Mouse (Mus musculus) CH12.LX (cell line): ENCODE measurements around the gene Fgfr2. TPM values are rescaled to one million over a fixed set of nuclear protein-coding genes. Genes with fewer than 3 reads are reported as not detected.

Experiments
- DNase-seq: peaks from one replicate; pipeline ENCODE4 v3.0.0-alpha.2; 2013; ENCODE audit errors: extremely low read depth
- H3K27ac ChIP-seq: 2 replicates; pipeline ENCODE4 v1.5.1; 2012; ENCODE audit warnings: low read depth, mild to moderate bottlenecking, control low read depth, moderate library complexity; ENCODE audit not compliant: insufficient read depth
- H3K27me3 ChIP-seq: replicated peaks from 2 replicates; pipeline ENCODE3; 2012; ENCODE audit warnings: inconsistent platforms
- H3K36me3 ChIP-seq, 2 experiments: replicated peaks in 1 of 2; 2 replicates each; pipeline versions ENCODE3 to v1.6.1; 2012; ENCODE audit warnings: inconsistent platforms in 1 of 2, low read length in 1 of 2, mild to moderate bottlenecking in 1 of 2, mixed read lengths in 1 of 2, moderate library complexity in 1 of 2; ENCODE audit not compliant: control insufficient read depth in 1 of 2, insufficient read depth in 1 of 2
- H3K4me1 ChIP-seq, 2 experiments: 2 replicates each; pipeline ENCODE4 v1.6.1; 2012; ENCODE audit warnings: inconsistent platforms in 1 of 2, moderate library complexity in 1 of 2; ENCODE audit not compliant: insufficient read depth in 2 of 2, control insufficient read depth in 1 of 2
- H3K4me2 ChIP-seq: 2 replicates; pipeline ENCODE4 v1.6.1; 2012; ENCODE audit warnings: low read depth, mild to moderate bottlenecking, control low read depth; ENCODE audit not compliant: poor library complexity, insufficient read depth, severe bottlenecking
- H3K4me3 ChIP-seq, 3 experiments: fragments of 150-350 bp in 1 of 3; sonication (generic) in 1 of 3; replicated peaks in 1 of 3; 2 replicates each; pipeline versions ENCODE3 to v1.5.1; 2011 to 2012; ENCODE audit warnings: low read depth in 2 of 3, low read length in 2 of 3, mild to moderate bottlenecking in 2 of 3, moderate library complexity in 2 of 3, control low read depth in 1 of 3, improper control_type of control experiment in 1 of 3, inconsistent platforms in 1 of 3, mixed read lengths in 1 of 3; ENCODE audit not compliant: poor library complexity in 1 of 3
- H3K79me2 ChIP-seq: replicated peaks from 2 replicates; pipeline ENCODE4 v1.6.1; 2012; ENCODE audit warnings: mild to moderate bottlenecking, moderate library complexity; ENCODE audit not compliant: control insufficient read depth, poor library complexity, insufficient read depth, severe bottlenecking; ENCODE audit errors: extremely low read depth
- H3K9ac ChIP-seq: 2 replicates; pipeline ENCODE4 v1.6.1; 2012; ENCODE audit warnings: low read depth, mild to moderate bottlenecking, control low read depth, moderate library complexity; ENCODE audit not compliant: insufficient read depth
- H3K9me3 ChIP-seq: replicated peaks from 2 replicates; pipeline ENCODE3; 2012; ENCODE audit warnings: low read length, inconsistent platforms, mixed read lengths
- CHD1 ChIP-seq: IDR thresholded peaks from 2 replicates; pipeline ENCODE4 v1.6.1; 2012; ENCODE audit warnings: low read depth, low read length, improper control_type of control experiment, inconsistent platforms
- CTCF ChIP-seq, 2 experiments: IDR thresholded peaks in 1 of 2; conservative IDR thresholded peaks in 1 of 2; 2 replicates each; pipeline ENCODE4 v1.5.1; 2011 to 2012; ENCODE audit warnings: low read depth in 2 of 2, low read length in 2 of 2, improper control_type of control experiment in 1 of 2, inconsistent platforms in 1 of 2, mild to moderate bottlenecking in 1 of 2, moderate library complexity in 1 of 2
- E2F4 ChIP-seq: IDR thresholded peaks from 2 replicates; pipeline ENCODE4 v1.6.1; 2011; ENCODE audit warnings: low read depth, low read length, improper control_type of control experiment; ENCODE audit not compliant: insufficient replicate concordance
- ELF1 ChIP-seq: IDR thresholded peaks from 2 replicates; pipeline ENCODE4 v1.6.1; 2014; ENCODE audit warnings: low read depth, mild to moderate bottlenecking, inconsistent platforms, low read length, improper control_type of control experiment
- ETS1 ChIP-seq: conservative IDR thresholded peaks from 2 replicates; pipeline ENCODE4 v1.6.1; 2012; ENCODE audit warnings: low read depth, mild to moderate bottlenecking, inconsistent platforms, low read length, improper control_type of control experiment, moderate library complexity
- GABPA ChIP-seq: IDR thresholded peaks from 2 replicates; pipeline ENCODE4 v1.6.1; 2012; ENCODE audit warnings: low read depth, low read length, improper control_type of control experiment, inconsistent platforms; ENCODE audit not compliant: insufficient replicate concordance
- HCFC1 ChIP-seq: IDR thresholded peaks from 2 replicates; pipeline ENCODE4 v1.6.1; 2012; ENCODE audit warnings: low read depth, mild to moderate bottlenecking, inconsistent platforms, low read length, improper control_type of control experiment
- IRF4 ChIP-seq: IDR thresholded peaks from 2 replicates; pipeline ENCODE4 v1.6.1; 2014; ENCODE audit warnings: low read depth, mild to moderate bottlenecking, inconsistent platforms, low read length, improper control_type of control experiment
- JUN ChIP-seq: IDR thresholded peaks from 2 replicates; pipeline ENCODE4 v1.6.1; 2011; ENCODE audit warnings: low read depth, mild to moderate bottlenecking, low read length, improper control_type of control experiment, moderate library complexity; ENCODE audit not compliant: insufficient read depth
- KAT2A ChIP-seq: IDR thresholded peaks from 2 replicates; pipeline ENCODE4 v1.6.1; 2012; ENCODE audit warnings: low read length, improper control_type of control experiment, inconsistent platforms; ENCODE audit not compliant: insufficient replicate concordance
- MAFK ChIP-seq: IDR thresholded peaks from 2 replicates; pipeline ENCODE4 v1.6.1; 2011; ENCODE audit warnings: low read length, improper control_type of control experiment; ENCODE audit not compliant: insufficient replicate concordance
- MAZ ChIP-seq: IDR thresholded peaks from 2 replicates; pipeline ENCODE4 v1.6.1; 2012; ENCODE audit warnings: low read depth, mild to moderate bottlenecking, inconsistent platforms, low read length, improper control_type of control experiment, moderate library complexity
- MXI1 ChIP-seq: IDR thresholded peaks from 2 replicates; pipeline ENCODE4 v1.6.1; 2011; ENCODE audit warnings: mild to moderate bottlenecking, low read depth, low read length, improper control_type of control experiment
- NRF1 ChIP-seq: IDR thresholded peaks from 2 replicates; pipeline ENCODE4 v1.6.1; 2014; ENCODE audit warnings: low read depth, mild to moderate bottlenecking, inconsistent platforms, low read length, improper control_type of control experiment, moderate library complexity
- POLR2A ChIP-seq: IDR thresholded peaks from 2 replicates; pipeline ENCODE4 v1.6.1; 2011; ENCODE audit warnings: low read depth, mild to moderate bottlenecking, improper control_type of control experiment, low read length
- RAD21 ChIP-seq: IDR thresholded peaks from 2 replicates; pipeline ENCODE4 v1.6.1; 2011; ENCODE audit warnings: low read depth, mild to moderate bottlenecking, low read length, improper control_type of control experiment, moderate library complexity
- SMC3 ChIP-seq: IDR thresholded peaks from 2 replicates; pipeline ENCODE4 v1.6.1; 2011; ENCODE audit warnings: low read depth, low read length, improper control_type of control experiment
- TCF12 ChIP-seq: IDR thresholded peaks from 2 replicates; pipeline ENCODE4 v1.6.1; 2014; ENCODE audit warnings: low read depth, mild to moderate bottlenecking, inconsistent platforms, low read length, improper control_type of control experiment
- UBTF ChIP-seq: IDR thresholded peaks from 2 replicates; pipeline ENCODE4 v1.6.1; 2012; ENCODE audit warnings: low read depth, mild to moderate bottlenecking, inconsistent platforms, low read length, improper control_type of control experiment, moderate library complexity
- USF1 ChIP-seq: IDR thresholded peaks from 2 replicates; pipeline ENCODE4 v1.6.1; 2014; ENCODE audit warnings: low read depth, mild to moderate bottlenecking, inconsistent platforms, low read length, improper control_type of control experiment
- USF2 ChIP-seq: conservative IDR thresholded peaks from 2 replicates; pipeline ENCODE4 v1.6.1; 2011; ENCODE audit warnings: low read depth, low read length, improper control_type of control experiment
- ZC3H11A ChIP-seq: IDR thresholded peaks from 2 replicates; pipeline ENCODE4 v1.6.1; 2012; ENCODE audit warnings: low read depth, mild to moderate bottlenecking, inconsistent platforms, low read length, improper control_type of control experiment
- dilution Hi-C: fragments of 300-500 bp; cut with MboI; formaldehyde crosslinking; loops from 2 replicates; pipeline ENCODE4 v1.14.3; 2020; ENCODE audit warnings: low sequenced_read_pairs; ENCODE audit not compliant: extremely low pct_unique_long_range_greater_than_20kb, extremely low pct_ligation_motif_present
- in situ Hi-C: fragments of 300-500 bp; cut with MboI; formaldehyde crosslinking; loops from 3 replicates; pipeline ENCODE4 v1.14.3; 2019; ENCODE audit warnings: low sequenced_read_pairs, low pct_ligation_motif_present, low pct_unique_long_range_greater_than_20kb, mixed read lengths
- polyA plus RNA-seq: library from polyadenylated mRNA; unstranded; fragments of >175 nt; gene quantifications from 2 replicates; pipeline ENCODE4 v1.2.1, GENCODE M21; 2012; ENCODE audit warnings: low read depth; ENCODE audit not compliant: insufficient read length
- total RNA-seq, 2 experiments: library from RNA; depleted of rRNA; stranded (reverse); fragments of 300-350 nt in 1 of 2; fragments of >200 nt in 1 of 2; gene quantifications; 2 replicates each; pipeline ENCODE4 v1.2.3; 2012 to 2014

Gene Fgfr2
- total and polyA plus RNA-seq, 3 experiments: not detected

GRCm38 (mm10) chr7:130985193-130985592 is 2138.0 kb downstream of the Fgfr2 start:
- TF ChIP-seq KAT2A: no peak
- no peak for TF ChIP-seq ELF1
- TF ChIP-seq ETS1: no peak
- TF ChIP-seq E2F4: no peak
- no peak for TF ChIP-seq CHD1
- no peak for TF ChIP-seq USF1
- no peak for TF ChIP-seq NRF1
- no peak for TF ChIP-seq ZC3H11A
- no peak for TF ChIP-seq HCFC1
- TF ChIP-seq MXI1: no peak
- Histone ChIP-seq H3K9ac (no peak overlapping the region), H3K4me3 (no peak overlapping the region), H3K79me2 (no peaks in the 10 kb centered on the region), H3K9me3 (peaks cover 4% of the 10 kb centered on the region), H3K36me3 (no peaks in the 10 kb centered on the region), H3K27me3 (peaks cover 96% of the 10 kb centered on the region), H3K4me1 (peaks cover 3 to 6% of the 10 kb centered on the region in 2 experiments; a peak in 2 of 4 replicates), H3K27ac (no peak overlapping the region), H3K4me2 (no peak overlapping the region)
- in situ Hi-C loops: no loop called here
- no peak for DNase-seq
- dilution Hi-C loops: no loop called here

- dilution Hi-C loops: no loop called here
- Histone ChIP-seq H3K4me1 (peaks cover 7 to 15% of the 10 kb centered on the region in 2 experiments; a peak in 3 of 4 replicates), H3K4me2 (no peak overlapping the region), H3K4me3 (no peak overlapping the region), H3K36me3 (no peaks in the 10 kb centered on the region), H3K27me3 (peaks cover 96% of the 10 kb centered on the region)
- DNase-seq: no peak
- no peak for TF ChIP-seq E2F4
- TF ChIP-seq IRF4: no peak
- TF ChIP-seq JUN: no peak
- TF ChIP-seq USF2: no peak
- TF ChIP-seq NRF1: no peak
- no peak for TF ChIP-seq MAFK
- TF ChIP-seq POLR2A: no peak
- TF ChIP-seq MXI1: no peak
- no peak for TF ChIP-seq CTCF (conservative IDR thresholded peaks at IDR 0.05 in 1 of 2, IDR thresholded peaks at IDR 0.05 in 1 of 2; ENCODE audit: low read depth in 2 of 2, low read length in 2 of 2)
- no peak for TF ChIP-seq SMC3
- TF ChIP-seq MAZ: no peak
- no peak for TF ChIP-seq RAD21
- no peak for TF ChIP-seq GABPA
- TF ChIP-seq UBTF: no peak
- no peak for TF ChIP-seq TCF12
- TF ChIP-seq, all 38 proteins: peak for 0
- Histone ChIP-seq H3K9ac (no peak overlapping the region), H3K79me2 (no peaks in the 10 kb centered on the region), H3K9me3 (peaks cover 4% of the 10 kb centered on the region), H3K27ac (no peak overlapping the region)
- in situ Hi-C loops: no loop called here
Observed at GRCm38 (mm10) chr7:130984294-130984693, 2138.9 kb downstream of the Fgfr2 start.
